Mouse (Mus musculus) granulocyte monocyte progenitor cell, adult 5-6 weeks (primary cell): Measurements from ENCODE around the gene Tmem114. TPM values are rescaled to one million over a fixed set of nuclear protein-coding genes. Genes with fewer than 3 reads are reported as not detected.

Experiments used
- ATAC-seq: replicated peaks from 2 replicates; pipeline ENCODE4 v1.8.0; 2016; ENCODE audit warnings: mild to moderate bottlenecking, moderate TSS enrichment, inconsistent platforms; ENCODE audit not compliant: poor library complexity, severe bottlenecking
- total RNA-seq, 2 experiments: library from RNA; stranded (forward) in 1 of 2; stranded (reverse) in 1 of 2; fragments of 200-712, 200-1000 nt in 1 of 2; fragments of >200 nt in 1 of 2; fragmentation: Nextera tagmentation in 1 of 2; gene quantifications; 2 replicates each; pipeline ENCODE4 v1.2.3; 2014 to 2017

The Tmem114 gene
- total RNA-seq (2014; fragmentation: Nextera tagmentation) (not detected in 2 replicates), total RNA-seq (2017) (not detected in 2 replicates)

DNA sequence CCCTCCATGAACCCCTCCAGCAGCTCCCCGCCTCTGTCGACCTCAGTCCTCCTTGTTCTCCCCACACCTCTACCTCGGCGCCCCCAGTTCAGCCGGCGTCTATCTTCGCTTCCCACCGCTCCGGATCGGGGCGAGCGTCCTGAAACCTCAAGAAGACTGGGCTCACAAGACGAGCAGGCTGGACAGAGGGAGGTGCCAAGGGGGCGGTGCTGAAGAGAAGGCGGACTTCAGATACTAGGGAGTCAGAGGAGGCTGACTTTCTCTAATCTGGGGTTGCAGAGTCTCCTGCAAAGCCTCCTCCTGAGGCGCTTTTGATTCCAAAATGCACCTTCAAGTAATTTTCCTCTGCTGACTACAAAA lies at the start of gene Tmem114:
Gene Tmem114 (minus strand): TSS at position 166 of the 360 bp plus-strand sequence.
- ATAC-seq, result no peak

DNA sequence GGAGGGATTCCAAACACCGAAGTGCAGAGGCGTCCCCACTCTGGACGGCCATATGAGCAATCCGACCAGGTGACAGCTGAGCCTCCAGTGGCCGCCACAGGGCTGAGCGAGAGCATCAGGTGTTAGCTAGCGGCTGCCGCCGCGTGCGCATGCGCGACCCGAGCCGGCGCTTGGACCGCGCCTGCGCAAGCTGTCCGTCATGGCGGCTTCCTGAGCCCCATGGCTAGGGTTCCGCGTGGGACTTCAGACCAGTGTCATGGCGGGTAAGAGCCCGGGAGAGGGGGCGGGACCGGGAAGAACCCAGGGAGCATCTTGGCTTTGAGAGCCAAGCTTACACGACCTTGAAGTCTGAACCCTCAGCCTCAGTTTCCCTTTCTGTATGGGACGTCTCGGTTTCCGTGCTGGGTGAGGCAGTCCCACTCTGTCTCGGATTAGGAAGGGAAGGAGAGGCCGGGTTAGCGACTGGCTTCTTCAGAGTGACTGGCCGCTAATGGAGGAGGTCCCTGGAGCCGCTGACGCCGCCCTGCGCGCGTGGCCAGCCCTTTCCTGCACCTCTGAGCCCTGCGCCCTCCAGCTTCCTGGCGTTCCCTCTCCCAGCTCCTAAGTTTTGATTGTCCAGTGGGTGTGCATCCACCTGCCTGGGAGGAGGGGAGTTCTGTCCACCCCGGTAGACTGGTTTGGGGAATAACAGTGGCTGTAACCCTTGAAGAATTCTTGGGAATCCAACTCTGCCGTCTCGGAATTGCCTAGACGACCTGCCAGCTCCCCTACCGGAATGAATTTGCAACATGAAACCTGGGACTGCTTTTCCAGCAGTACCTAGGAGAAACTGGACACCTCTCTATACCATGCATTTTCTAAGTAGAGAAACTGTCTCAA lies 45.9 kb upstream of the Tmem114 start, which contains the start of gene Mettl22:
Gene Mettl22 (plus strand): TSS at position 186 of the 879 bp plus-strand sequence.
- peak; percentile 89 for ATAC-seq

DNA sequence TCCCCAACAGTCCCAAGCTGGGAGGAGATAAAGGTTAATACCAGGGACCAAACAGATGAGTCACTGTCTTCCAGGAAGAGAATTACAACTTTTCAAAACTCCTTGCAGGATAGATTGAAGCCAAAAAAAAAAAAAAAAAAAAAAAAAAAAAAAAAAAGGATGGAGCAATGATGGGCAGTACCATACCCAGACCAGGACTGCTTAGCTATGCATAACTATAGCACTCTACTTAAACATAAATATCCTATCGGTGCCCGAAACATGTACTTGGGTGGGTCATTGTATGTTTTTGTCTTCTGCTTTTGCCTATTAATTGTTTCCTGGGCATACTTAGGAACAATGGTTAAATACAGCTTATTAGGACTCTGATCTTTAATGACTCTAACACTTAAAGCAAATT lies 45.2 kb upstream of the Tmem114 start:
- ATAC-seq, result no peak

- peak; percentile 78 for ATAC-seq
Observed at GRCm38 (mm10) chr16:8459098-8459497, 34.2 kb upstream of the Tmem114 start.

GRCm38 (mm10) chr16:8458391-8458790 lies 33.5 kb upstream of the Tmem114 start:
- ATAC-seq, result no peak

DNA sequence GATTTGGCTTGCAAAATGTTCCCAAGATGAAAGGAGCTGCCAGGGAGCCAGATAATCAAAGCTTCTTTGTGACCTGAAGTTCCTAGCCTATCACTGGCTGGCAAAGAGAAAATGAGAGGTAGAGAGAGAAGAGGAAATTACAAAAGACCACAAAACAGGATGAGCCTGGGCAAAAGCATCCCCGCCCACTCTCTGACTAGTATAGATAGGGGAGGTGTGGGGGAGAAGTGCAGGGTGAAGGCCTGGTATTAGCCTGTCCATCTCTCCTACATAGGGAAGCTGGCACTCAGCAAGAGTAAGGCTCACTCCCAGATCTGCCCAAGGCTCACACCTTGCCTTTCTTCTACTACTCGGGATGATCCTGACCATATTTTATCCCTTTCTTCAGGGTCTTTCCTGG lies 30.3 kb upstream of the Tmem114 start:
- peak; percentile 94 for ATAC-seq

DNA sequence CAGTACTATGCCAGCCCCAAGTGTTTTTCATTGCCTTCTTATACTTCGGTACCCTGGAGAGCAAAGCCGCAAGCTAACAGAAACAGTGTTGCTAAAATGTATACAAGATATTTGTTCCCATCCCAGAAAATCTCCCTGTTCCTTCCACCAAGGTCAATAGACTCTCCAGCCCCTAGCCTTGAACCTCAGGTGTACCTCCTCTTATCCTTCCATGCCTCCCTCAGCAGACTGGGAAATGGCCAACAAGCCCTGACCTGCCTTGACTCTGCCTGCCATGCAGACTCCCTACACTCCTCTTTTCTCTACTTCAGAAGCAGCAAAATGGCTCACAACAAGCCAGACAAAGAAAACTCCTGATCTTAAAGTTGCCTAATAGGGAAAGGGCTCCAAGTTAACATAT lies 28.4 kb upstream of the Tmem114 start:
- no peak for ATAC-seq

- ATAC-seq, result no peak
Observed at GRCm38 (mm10) chr16:8446256-8446655, 21.3 kb upstream of the Tmem114 start.

GRCm38 (mm10) chr16:8444911-8445310 lies 20.0 kb upstream of the Tmem114 start:
- no peak for ATAC-seq

GRCm38 (mm10) chr16:8432616-8433015 lies 7.7 kb upstream of the Tmem114 start:
- ATAC-seq, result no peak

DNA sequence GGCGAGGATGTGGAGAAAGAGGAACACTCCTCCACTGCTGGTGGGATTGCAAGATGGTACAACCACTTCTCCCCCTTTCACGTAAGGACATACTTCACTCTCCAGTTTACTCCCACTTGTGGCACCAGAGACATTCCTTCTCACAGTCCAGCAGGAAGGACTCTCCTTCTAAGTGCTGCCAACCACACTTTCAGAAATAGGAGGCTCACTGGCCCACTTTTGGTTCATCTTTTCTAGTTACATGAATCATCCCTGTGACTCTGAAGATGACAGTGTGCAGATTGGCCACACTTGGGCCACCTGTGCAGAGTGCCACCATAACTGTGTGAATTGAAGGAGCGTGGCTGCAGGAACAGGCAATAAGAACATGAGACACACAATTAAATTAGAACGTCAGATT lies 4.6 kb upstream of the Tmem114 start:
- ATAC-seq, result no peak

- ATAC-seq, result no peak
Observed at GRCm38 (mm10) chr16:8425736-8426135, 800 bp upstream of the Tmem114 start.

DNA sequence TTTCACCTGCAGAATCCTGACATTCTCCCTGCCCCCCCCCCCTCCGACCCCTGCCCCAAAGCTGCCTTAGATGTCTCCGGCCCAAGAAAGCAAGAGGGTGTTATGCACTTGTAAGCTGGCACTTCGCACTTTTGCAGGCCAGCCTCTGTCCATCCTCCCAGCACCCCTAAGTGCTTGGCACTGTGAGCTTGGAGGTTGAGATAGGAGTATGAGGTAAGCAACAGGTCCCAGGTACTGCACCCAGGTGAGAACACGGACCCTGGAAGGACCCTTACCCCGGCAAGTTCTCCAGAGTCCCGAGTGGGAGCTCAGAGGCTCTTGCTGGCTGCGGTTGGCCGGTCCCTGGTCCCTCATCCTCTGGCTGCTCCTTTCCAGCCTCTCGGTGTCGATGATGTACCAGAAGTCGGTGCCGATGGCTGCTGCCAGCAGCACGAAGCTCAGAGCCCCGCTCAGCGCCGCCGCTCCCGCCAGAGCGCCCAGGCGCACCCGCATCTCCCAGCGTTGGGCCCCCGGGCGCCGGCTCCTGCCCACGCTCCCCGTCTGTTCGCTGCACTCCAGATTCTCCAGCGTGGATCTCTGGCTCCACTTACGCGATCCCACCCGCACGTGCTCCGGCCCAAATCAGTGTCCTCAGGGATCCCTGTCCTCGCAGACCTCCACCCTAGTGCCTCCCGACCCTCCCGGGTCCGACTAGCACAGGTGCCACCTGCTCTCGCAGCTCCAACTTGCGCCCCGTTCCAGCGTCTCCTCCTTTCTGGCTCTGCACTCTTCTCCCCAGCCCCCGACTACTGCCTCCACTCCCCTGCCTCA lies 570 bp downstream of the Tmem114 start:
- no peak; the same call in 1 of the 2 replicates for ATAC-seq

DNA sequence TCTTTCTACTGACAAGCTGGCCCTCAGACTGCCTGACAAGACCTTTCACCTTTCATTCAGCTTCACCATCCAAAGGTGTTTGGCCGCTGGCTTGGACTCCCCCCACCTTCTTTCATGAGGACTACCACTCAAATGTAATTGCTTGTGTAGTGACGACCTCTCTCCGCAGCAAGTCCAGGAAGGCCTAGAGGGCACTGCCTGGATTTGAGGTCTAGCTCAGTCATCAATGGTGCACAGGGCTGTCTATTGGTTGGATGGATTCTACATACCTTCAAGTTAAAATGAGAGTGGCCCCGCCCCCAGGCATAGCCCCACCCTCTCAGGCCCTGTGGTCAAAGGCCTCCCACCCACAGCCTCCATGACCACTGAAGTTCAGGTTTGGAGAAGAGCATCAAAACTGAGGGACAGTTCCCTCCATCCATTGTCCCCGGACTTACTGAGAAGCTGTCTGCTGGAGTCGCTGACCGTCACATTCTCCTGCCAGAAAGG lies 1.3 kb downstream of the Tmem114 start:
- ATAC-seq, result no peak

- ATAC-seq, result no peak
Observed at GRCm38 (mm10) chr16:8420842-8421241, 4.1 kb downstream of the Tmem114 start.

- ATAC-seq, result no peak
Observed at GRCm38 (mm10) chr16:8420381-8420780, 4.6 kb downstream of the Tmem114 start.

GRCm38 (mm10) chr16:8419666-8420065 lies 5.3 kb downstream of the Tmem114 start:
- no peak for ATAC-seq

DNA sequence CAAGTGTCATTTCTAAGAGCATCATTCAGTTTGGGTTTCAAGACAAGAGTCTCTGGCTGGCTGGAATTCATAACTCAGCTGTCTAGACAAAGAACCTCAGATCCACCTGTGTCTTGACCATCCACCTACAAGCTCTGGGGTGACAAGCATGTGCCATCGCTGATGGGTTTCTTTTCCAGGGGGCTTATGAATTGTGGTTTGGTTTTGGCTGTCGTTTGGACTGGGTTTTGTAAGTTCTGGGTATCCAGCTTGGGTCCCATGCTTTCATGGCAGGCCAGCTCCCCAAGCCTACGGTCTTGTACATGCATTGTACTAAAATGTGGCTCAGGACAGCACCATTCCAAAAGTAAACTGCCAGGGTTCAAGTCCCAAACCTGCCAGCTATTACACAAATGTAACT lies 6.8 kb downstream of the Tmem114 start:
- no peak for ATAC-seq

- no peak for ATAC-seq
Observed at GRCm38 (mm10) chr16:8417011-8417720, 7.8 kb downstream of the Tmem114 start.

DNA sequence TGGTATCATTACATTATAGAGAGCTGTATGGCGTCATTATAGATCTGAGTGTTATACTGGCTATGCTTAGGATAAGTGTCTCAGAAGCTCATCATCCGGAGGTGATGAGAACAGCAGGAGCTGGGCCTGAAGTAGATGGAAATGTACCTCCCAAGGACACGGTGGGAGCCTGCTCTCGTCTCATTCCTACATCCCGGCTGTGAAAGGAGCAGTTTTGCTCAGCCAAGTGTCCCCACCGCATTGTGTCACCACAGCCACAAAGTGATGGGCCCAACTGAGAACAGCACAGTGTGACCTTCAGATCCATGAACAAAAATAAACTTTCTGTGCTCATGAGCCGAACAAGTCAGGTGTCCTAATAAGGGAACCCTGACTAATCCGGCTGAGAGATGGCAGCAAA lies 8.9 kb downstream of the Tmem114 start:
- no peak for ATAC-seq
